Mouse (Mus musculus) spleen, adult 2 months (tissue): ENCODE data around the gene Slc36a3. TPM values are rescaled to one million over a fixed set of nuclear protein-coding genes. Genes with fewer than 3 reads are reported as not detected.
A peak's percentile ranks its signal among the peaks of the same experiment; 100 is the strongest.
"Not testable (repeated sequence)": the region's sequence is repeated elsewhere in the genome, so short reads cannot be mapped to it uniquely, and the experiment has no call there.

Experiments
- DNase-seq, 2 experiments: peaks; one replicate each; pipeline versions ENCODE4 v3.0.0 to v3.0.0-alpha.2; 2012 to 2021; ENCODE audit warnings: low spot score in 2 of 2, low read depth in 1 of 2
- H3K27ac ChIP-seq: fragments of 200-500 bp; 2 replicates; pipeline ENCODE4 v1.5.1; 2012; ENCODE audit warnings: low read length, inconsistent platforms; ENCODE audit not compliant: insufficient read depth
- H3K27me3 ChIP-seq: fragments of 200-500 bp; 2 replicates; pipeline ENCODE4 v1.6.1; 2012; ENCODE audit warnings: mild to moderate bottlenecking, moderate library complexity, low read length, inconsistent platforms; ENCODE audit not compliant: control insufficient read depth, insufficient read depth
- H3K36me3 ChIP-seq: fragments of 200-500 bp; 2 replicates; pipeline ENCODE4 v1.6.1; 2012; ENCODE audit warnings: mild to moderate bottlenecking, low read length, inconsistent platforms; ENCODE audit not compliant: control insufficient read depth, insufficient read depth
- H3K4me1 ChIP-seq: fragments of 200-500 bp; 2 replicates; pipeline ENCODE4 v1.6.1; 2011; ENCODE audit warnings: inconsistent platforms; ENCODE audit not compliant: control insufficient read depth, insufficient read depth, insufficient read length
- H3K4me3 ChIP-seq: fragments of 200-500 bp; 2 replicates; pipeline ENCODE4 v1.5.1; 2011; ENCODE audit warnings: mild to moderate bottlenecking, inconsistent platforms; ENCODE audit not compliant: insufficient read depth, insufficient read length; ENCODE audit errors: extremely low read depth
- CTCF ChIP-seq: fragments of 200-500 bp; IDR thresholded peaks from 2 replicates; pipeline ENCODE4 v1.5.1; 2011; ENCODE audit warnings: mild to moderate bottlenecking, inconsistent platforms; ENCODE audit not compliant: insufficient read depth, insufficient read length, insufficient replicate concordance; ENCODE audit errors: extremely low read depth
- POLR2A ChIP-seq: fragments of 200-500 bp; IDR thresholded peaks from 2 replicates; pipeline ENCODE4 v1.6.1; 2011; ENCODE audit warnings: low read depth, low read length, inconsistent platforms
- WGBS: fragments of 180-500 bp; shearing (Covaris S2); methylation state at CpG from one replicate; pipeline ENCODE4 v1.1.7; 2018; 5-methylcytosine and 5-hydroxymethylcytosine counted together
- polyA plus RNA-seq: library from polyadenylated mRNA; depleted of rRNA; stranded (reverse); fragments of >200 nt; gene quantifications from 2 replicates; pipeline ENCODE4 v1.2.3, GENCODE M21; 2012

The Slc36a3 gene
- polyA plus RNA-seq, 1 experiment, result 1.4 TPM

DNA sequence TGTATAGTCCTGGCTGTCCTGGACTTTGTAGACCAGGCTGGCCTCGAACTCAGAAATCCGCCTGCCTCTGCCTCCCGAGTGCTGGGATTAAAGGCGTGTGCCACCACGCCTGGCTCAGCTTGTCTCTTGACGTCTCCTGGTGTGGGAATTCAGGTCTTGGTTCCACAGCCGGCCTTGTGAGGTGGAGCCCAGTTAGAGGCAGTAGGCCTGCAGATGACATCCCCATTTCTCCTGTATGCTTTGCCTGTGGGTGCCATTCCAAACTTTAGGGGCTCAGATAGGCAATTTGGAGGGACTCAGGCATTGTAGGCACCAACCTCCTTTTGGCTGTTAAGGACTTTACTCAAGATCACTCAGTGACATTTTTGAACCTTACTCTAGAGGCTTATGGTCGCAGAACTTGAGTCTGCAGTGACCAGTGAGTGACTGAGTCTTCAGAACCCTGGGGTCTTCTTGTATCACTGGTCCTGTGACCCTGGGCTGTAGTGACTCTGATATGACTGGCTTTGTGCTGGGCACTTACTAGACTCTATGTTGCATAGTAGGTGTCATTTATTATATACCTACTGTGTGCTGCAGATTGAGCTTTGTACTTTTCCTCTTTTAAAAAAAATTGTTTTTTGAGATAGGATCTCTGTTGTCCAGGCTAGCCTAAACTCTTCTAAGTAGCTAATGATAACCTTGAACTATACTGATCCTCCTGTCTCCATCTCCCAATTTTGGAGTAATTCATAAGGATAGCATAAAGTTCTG, 52.3 kb downstream of the Slc36a3 start:
- Histone ChIP-seq H3K27me3 (no peaks in the 10 kb centered on the region), H3K36me3 (peaks cover 14% of the 10 kb centered on the region), H3K4me1 (peaks cover 13% of the 10 kb centered on the region), H3K27ac (peak overlapping the region; percentile 91; the same call in 1 of the 2 replicates), H3K4me3 (peak overlapping the region; percentile 88)
- 61% methylated on average over 8 of the region's 8 CpGs for WGBS
- TF ChIP-seq POLR2A (no peak), CTCF (no peak)
- DNase-seq, result no peak

DNA sequence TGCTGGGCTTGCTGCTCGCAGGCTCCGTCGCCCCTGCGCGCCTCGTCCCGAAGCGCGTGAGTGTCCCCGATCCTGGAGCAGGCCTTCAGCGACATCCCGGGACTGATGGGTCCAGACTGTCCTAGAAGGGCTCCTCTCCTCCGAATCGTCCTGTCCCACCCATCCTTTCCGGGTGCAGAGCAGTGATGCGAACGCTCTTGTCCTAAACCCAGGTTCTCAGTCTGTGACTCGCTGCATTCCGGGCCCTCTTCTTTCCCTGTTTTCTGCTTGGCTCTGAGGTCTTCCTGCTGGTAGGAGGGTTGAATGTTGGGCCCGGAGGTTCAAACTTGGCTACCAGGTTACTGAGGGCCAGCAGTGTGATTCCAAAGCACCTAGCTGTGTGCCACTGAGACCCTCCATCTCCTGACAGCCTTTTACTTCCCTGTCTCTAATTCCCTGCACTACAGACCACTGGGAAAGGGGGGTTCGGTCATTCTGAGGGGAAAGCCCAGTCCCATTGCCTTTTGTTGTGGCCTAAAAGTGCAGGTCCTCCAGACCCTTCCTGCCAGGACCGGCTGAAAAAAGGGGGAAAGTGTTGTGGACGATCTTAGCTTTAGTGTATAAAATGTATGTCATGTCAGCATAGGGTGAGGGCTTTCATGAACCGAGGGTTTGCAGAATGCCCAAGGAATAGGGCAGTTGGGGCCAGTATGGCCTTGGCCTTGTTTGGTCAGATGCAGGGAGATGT, 53.2 kb downstream of the Slc36a3 start:
- Histone ChIP-seq H3K27ac (peak overlapping the region; percentile 91), H3K4me1 (peaks cover 13% of the 10 kb centered on the region), H3K27me3 (no peaks in the 10 kb centered on the region), H3K4me3 (peak overlapping the region; percentile 88), H3K36me3 (peaks cover 6% of the 10 kb centered on the region; the same call in 1 of the 2 replicates)
- no peak for DNase-seq
- WGBS, result 5% methylated on average over 24 of the region's 24 CpGs
- TF ChIP-seq POLR2A (no peak), CTCF (no peak)

DNA sequence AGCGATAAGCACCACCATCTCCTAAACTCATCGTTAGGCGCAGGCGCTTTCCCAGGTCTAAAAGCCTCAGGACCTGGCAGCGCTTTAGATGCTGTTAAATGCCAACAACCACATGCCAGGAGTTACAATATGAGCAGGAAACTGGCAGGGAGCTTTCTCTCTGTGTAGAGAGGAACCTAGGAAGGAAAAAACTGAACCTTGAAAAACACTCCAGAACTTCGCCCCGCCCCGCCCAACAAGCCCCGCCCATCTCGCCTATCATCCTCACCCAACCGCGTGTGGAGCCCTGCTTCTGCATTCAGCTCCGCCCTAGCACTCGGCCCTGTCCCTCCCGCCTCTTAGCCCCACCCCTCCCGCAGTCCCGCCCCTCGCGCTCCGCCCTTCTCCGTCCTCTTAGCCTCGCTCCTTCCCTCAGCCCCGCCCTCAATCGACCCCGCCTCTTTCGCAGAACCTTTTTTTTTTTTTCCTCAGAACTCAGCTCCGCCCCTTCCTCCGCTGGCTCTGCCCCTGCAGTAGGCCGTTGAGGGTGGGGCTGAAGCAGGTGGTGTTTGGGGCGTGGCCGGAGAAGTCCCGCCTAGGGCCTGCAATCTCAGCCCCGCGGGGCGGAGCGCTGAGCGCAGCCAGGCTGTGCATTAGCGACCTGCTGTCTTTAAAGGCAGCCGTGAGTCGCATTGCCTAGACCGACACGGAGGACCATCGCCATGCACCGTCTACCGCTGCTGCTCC, 53.9 kb downstream of the Slc36a3 start, which contains the start of gene Gm2a:
Gm2a (plus strand) TSS at position 653 of the 726 bp plus-strand sequence.
- DNase-seq, result peak; percentile 98 to 99

DNA sequence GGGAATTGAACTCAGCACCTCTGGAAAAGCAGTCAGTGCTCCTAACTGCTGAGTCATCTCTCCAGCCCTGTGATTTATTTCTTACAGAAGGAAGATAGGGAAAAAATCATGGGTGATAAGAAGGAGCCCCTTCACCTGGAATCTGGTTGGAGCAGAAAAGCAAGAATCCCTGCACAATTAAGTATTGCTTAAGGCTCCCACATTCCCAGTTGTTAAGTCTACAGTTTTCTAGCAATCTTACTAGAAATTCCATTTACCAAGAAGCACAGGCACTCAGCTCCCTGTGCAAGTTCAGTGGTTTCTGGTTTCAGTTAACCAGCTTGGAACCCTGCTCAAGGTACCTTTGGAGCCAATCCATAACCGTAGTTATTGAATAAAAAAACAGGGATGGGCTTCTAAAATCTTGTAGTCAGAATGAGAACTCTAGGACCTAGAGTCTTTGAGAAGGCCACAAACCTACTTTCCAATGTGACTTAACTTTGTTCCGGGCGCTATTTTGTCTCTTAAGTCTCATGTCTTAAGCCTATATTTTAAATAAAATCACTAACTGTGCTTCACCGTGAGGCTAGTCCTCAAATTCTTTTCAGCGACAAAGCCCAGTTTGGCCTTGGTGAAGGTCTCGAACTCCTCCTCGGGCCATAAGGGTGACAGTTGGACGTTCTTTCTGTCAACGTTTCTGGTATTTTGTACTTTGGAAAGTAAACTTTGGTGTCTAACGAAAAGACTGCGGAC, 54.6 kb downstream of the Slc36a3 start:
- H3K27ac ChIP-seq, result peak overlapping the region; percentile 88
- no peak for TF ChIP-seq POLR2A
- no peak for TF ChIP-seq CTCF

More for the DNA sequence above, 53.9 kb downstream of the Slc36a3 start, which contains the start of gene Gm2a:
- Histone ChIP-seq H3K4me1 (peaks cover 13% of the 10 kb centered on the region), H3K36me3 (peaks cover 5% of the 10 kb centered on the region; the same call in 1 of the 2 replicates), H3K27me3 (no peaks in the 10 kb centered on the region), H3K27ac (peak within 1 kb of the TSS; percentile 91), H3K4me3 (peak within 1 kb of the TSS; percentile 88)
- TF ChIP-seq POLR2A (peak; percentile 100), CTCF (no peak)
- 1% methylated on average over 45 of the region's 45 CpGs for WGBS

DNA sequence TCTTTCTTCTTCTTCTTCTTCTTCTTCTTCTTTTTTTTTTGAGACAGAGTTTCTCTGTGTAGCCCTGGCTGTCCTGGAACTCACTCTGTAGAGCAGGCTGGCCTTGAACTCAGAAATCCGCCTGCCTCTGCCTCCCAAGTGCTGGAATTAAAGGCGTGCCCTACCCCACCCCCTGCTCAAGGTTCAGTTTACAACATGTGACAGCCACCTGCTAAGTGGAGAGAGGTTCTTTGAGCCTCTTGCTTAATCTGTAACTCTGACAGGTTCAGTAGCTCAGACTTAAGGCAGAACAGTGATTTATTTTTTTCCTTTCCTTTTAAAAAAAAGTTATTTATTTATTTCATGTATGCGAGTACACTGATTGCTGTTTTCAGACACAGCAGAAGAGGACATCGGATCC, 55.2 kb downstream of the Slc36a3 start:
- H3K4me1 ChIP-seq, result peaks cover 13% of the 10 kb centered on the region
- DNase-seq, H3K4me3 ChIP-seq, H3K27ac ChIP-seq, H3K36me3 ChIP-seq, H3K27me3 ChIP-seq: not testable (repeated sequence)
- WGBS, result 83% methylated on average over 4 of the region's 4 CpGs

More for the DNA sequence above, 54.6 kb downstream of the Slc36a3 start:
- Histone ChIP-seq H3K36me3 (peaks cover 3% of the 10 kb centered on the region; the same call in 1 of the 2 replicates), H3K4me3 (peak overlapping the region; percentile 58; the same call in 1 of the 2 replicates), H3K27me3 (no peaks in the 10 kb centered on the region), H3K4me1 (peaks cover 13% of the 10 kb centered on the region)
- DNase-seq, result no peak
- 27% methylated on average over 11 of the region's 11 CpGs for WGBS

DNA sequence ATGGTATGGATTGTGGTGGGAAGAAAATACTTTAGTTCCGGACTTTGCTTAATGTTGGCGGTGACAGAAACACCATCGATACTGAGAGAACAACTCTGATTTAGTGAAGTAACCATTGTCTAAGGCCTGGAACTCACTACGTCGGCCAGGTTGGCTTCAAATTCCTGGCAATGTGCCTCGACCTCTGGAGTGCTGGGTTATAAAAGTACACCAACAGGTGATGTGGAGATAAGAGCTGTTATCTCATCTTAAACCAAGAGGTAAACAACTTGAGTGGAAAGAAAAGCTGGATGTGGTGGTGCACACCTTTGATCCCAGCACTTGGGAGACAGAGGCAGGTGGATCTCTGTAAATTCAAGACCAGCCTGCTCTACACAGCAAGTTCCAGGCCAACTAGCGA, 58.4 kb downstream of the Slc36a3 start:
- Histone ChIP-seq H3K27ac (no peak overlapping the region), H3K36me3 (no peaks in the 10 kb centered on the region), H3K4me3 (no peak overlapping the region), H3K27me3 (no peaks in the 10 kb centered on the region), H3K4me1 (no peaks in the 10 kb centered on the region; the same call in 1 of the 2 replicates)
- no peak for DNase-seq
- TF ChIP-seq CTCF, result no peak
- 90% methylated on average over 7 of the region's 7 CpGs for WGBS
